Mouse (Mus musculus) intestine, embryonic 15.5 days (tissue): Measurements from ENCODE around the gene Atp7a. TPM values are rescaled to one million over a fixed set of nuclear protein-coding genes. Genes with fewer than 3 reads are reported as not detected.

Source experiments
- ATAC-seq: fragments of 200-750 bp; cut with Nextera tagmentation; 2 replicates; pipeline ENCODE4 v1.8.0; 2017; ENCODE audit warnings: moderate TSS enrichment, moderate library complexity
- H3K27ac ChIP-seq: fragments of 300-500 bp; sonication (generic); 2 replicates; pipeline ENCODE4 v1.5.1; 2015; ENCODE audit warnings: mild to moderate bottlenecking, inconsistent platforms
- H3K27me3 ChIP-seq: fragments of 300-500 bp; sonication (generic); replicated peaks from 2 replicates; pipeline ENCODE4 v1.6.1; 2015; ENCODE audit warnings: inconsistent platforms
- H3K36me3 ChIP-seq: fragments of 300-500 bp; sonication (generic); 2 replicates; pipeline ENCODE4 v1.6.1; 2015; ENCODE audit warnings: inconsistent platforms
- H3K4me1 ChIP-seq: fragments of 300-500 bp; sonication (generic); replicated peaks from 2 replicates; pipeline ENCODE4 v1.6.1; 2015; ENCODE audit warnings: inconsistent platforms
- H3K4me2 ChIP-seq: fragments of 300-500 bp; sonication (generic); replicated peaks from 2 replicates; pipeline ENCODE4 v1.6.1; 2015; ENCODE audit warnings: mild to moderate bottlenecking, inconsistent platforms
- H3K4me3 ChIP-seq: fragments of 300-500 bp; sonication (generic); replicated peaks from 2 replicates; pipeline ENCODE4 v1.5.1; 2015; ENCODE audit warnings: inconsistent platforms
- H3K9ac ChIP-seq: fragments of 300-500 bp; sonication (generic); 2 replicates; pipeline ENCODE4 v1.6.1; 2015; ENCODE audit warnings: inconsistent platforms
- H3K9me3 ChIP-seq: fragments of 300-500 bp; sonication (generic); 2 replicates; pipeline ENCODE4 v1.6.1; 2016; ENCODE audit warnings: inconsistent platforms
- WGBS: fragments of 180-500 bp; shearing (Covaris S2); methylation state at CpG from one replicate; pipeline ENCODE4 v1.1.7; 2015; 5-methylcytosine and 5-hydroxymethylcytosine counted together
- polyA plus RNA-seq: library from polyadenylated mRNA; unstranded; fragments of >200 nt; fragmentation: Nextera tagmentation; extraction: Ambion mirVana; gene quantifications from 2 replicates; pipeline ENCODE4 v1.2.1, GENCODE M21; 2015

The Atp7a gene
- polyA plus RNA-seq, 1 experiment from 2014 or later, result 21.2 TPM

DNA sequence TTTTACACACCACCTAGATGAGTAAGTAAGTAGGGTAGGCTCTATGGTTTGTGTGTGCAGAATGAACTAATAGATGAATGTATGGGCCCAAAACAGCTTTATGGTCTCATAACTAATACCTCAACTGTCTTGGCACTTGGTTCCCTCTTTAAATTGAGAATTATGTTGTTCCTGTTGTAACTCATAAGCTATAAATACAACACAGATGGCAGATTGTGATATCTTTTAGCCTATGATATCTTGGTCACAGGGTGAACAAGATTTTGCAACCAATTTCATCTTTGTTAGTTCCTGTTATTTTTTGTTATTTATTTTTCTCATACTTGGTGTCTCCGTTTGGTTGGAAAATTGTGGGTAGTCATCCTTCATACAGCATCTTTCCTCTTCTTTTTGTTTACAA lies 121.1 kb downstream of the Atp7a start:
- Histone ChIP-seq H3K4me1 (no peaks in the 10 kb centered on the region), H3K9me3 (no peaks in the 10 kb centered on the region), H3K36me3 (no peaks in the 10 kb centered on the region), H3K4me2 (no peak overlapping the region), H3K4me3 (no peak overlapping the region), H3K27ac (no peak overlapping the region), H3K27me3 (no peaks in the 10 kb centered on the region), H3K9ac (no peak overlapping the region)
- no peak for ATAC-seq
- 92% methylated on average over 1 of the region's 1 CpGs for WGBS

DNA sequence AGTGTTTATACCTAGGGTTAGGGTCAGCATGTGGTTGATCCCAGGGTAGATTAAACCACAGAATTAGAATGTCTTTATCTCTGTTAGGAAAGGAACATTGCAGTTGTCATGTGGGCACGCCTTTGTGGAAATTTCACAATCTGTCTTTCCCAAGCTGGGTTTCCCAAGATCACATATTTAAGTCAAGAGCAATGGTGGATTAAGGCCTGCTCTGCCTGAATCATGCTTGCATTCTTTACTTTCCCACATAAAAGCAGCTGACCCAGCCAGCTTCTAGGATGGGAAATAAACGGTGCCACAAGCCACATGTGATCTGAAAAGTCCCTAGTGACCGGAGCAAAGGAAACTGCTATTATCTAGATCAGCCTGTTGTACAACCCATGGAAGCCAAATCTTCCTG lies 122.4 kb downstream of the Atp7a start:
- H3K9ac ChIP-seq, result no peak overlapping the region
- WGBS, result 75% methylated on average over 3 of the region's 3 CpGs
- H3K9me3 ChIP-seq, result no peaks in the 10 kb centered on the region
- no peak for ATAC-seq
- no peak overlapping the region for H3K27ac ChIP-seq
- no peak overlapping the region for H3K4me3 ChIP-seq
- H3K4me1 ChIP-seq, result no peaks in the 10 kb centered on the region
- no peak overlapping the region for H3K4me2 ChIP-seq
- H3K27me3 ChIP-seq, result no peaks in the 10 kb centered on the region
- H3K36me3 ChIP-seq, result no peaks in the 10 kb centered on the region

- ATAC-seq, result no peak
- no peaks in the 10 kb centered on the region for H3K36me3 ChIP-seq
- no peaks in the 10 kb centered on the region for H3K9me3 ChIP-seq
- H3K27me3 ChIP-seq, result no peaks in the 10 kb centered on the region
- no peak overlapping the region for H3K27ac ChIP-seq
- no peak overlapping the region for H3K9ac ChIP-seq
- no peaks in the 10 kb centered on the region for H3K4me1 ChIP-seq
- no peak overlapping the region for H3K4me2 ChIP-seq
- no peak overlapping the region for H3K4me3 ChIP-seq
These were observed 127.1 kb downstream of the Atp7a start for GRCm38 (mm10) chrX:106154180-106154586.

GRCm38 (mm10) chrX:106155892-106156291 lies 128.8 kb downstream of the Atp7a start:
- Histone ChIP-seq H3K9ac (no peak overlapping the region), H3K27ac (no peak overlapping the region), H3K4me1 (no peaks in the 10 kb centered on the region), H3K36me3 (no peaks in the 10 kb centered on the region), H3K4me3 (no peak overlapping the region), H3K27me3 (no peaks in the 10 kb centered on the region), H3K9me3 (no peaks in the 10 kb centered on the region), H3K4me2 (no peak overlapping the region)
- ATAC-seq, result no peak
- 63% methylated on average over 4 of the region's 4 CpGs for WGBS

DNA sequence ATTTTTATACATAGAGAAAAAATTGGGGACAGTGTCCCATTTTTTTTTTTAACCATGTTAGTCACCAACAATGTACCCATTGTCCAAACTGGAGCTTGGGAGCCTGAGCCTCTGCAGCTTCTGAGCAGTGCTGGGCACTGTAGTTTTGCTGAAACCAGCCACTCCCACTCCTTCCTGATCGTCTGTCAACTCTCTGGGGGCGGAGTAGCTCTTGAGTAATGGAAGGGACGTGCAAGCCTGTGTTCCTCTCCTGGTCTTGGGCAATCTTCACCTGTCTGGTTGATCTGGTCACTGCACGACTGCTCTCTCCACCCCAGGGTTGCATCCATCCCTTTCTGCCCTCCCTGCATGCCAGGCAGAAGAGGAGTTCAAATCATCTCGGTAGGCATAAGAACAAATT lies 136.9 kb downstream of the Atp7a start:
- no peak overlapping the region for H3K9ac ChIP-seq
- no peak overlapping the region for H3K27ac ChIP-seq
- no peaks in the 10 kb centered on the region for H3K27me3 ChIP-seq
- no peaks in the 10 kb centered on the region for H3K4me1 ChIP-seq
- no peak overlapping the region for H3K4me3 ChIP-seq
- H3K36me3 ChIP-seq, result no peaks in the 10 kb centered on the region
- no peaks in the 10 kb centered on the region for H3K9me3 ChIP-seq
- ATAC-seq, result peak; percentile 89
- 46% methylated on average over 5 of the region's 5 CpGs for WGBS
- no peak overlapping the region for H3K4me2 ChIP-seq

DNA sequence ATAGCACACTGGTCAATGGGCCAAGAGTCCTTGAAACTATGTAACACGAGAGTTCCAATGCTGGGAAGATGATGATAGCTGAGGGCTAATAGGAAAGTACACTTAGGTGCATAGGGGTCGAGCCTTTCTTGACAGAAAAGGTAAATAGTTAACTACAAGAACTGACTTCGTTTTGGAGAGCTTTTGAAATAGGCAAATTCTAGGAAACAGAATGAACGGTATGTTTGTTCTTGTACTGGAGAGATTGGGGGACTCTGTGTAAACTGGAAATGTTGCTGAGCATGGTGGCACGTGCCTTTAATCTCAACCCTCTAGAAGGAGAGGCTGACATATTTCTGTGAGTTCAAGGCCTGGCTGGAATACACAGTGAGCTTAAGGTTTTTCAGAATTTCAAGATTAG lies 137.5 kb downstream of the Atp7a start:
- ATAC-seq, result no peak
- WGBS, result 55% methylated on average over 5 of the region's 5 CpGs
- no peaks in the 10 kb centered on the region for H3K27me3 ChIP-seq

DNA sequence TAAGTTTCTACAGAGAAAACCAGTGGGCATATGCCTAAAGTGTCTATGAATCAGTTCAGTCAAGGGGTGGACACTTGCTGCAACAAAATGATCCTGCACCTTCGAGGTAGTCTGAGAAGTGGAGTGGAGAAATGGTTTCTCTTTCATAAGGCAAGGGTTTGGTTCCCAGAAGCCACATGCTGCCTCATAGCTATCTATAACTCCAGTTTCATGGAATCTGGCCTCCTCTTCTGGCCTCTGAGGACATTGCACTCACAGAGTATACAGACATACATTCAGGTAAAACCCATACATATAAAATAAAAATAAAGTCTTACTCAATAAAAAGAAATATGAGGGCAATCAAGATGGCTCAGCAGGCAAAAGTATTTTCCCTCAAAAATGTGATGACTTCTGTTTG lies 138.0 kb downstream of the Atp7a start:
- Histone ChIP-seq H3K9me3 (no peaks in the 10 kb centered on the region), H3K4me3 (no peak overlapping the region), H3K9ac (no peak overlapping the region), H3K4me1 (no peaks in the 10 kb centered on the region), H3K4me2 (no peak overlapping the region), H3K27ac (no peak overlapping the region), H3K27me3 (no peaks in the 10 kb centered on the region), H3K36me3 (no peaks in the 10 kb centered on the region)
- ATAC-seq, result no peak
- 84% methylated on average over 1 of the region's 1 CpGs for WGBS

More for the DNA sequence above, 137.5 kb downstream of the Atp7a start:
- Histone ChIP-seq H3K4me1 (no peaks in the 10 kb centered on the region), H3K9ac (no peak overlapping the region), H3K36me3 (no peaks in the 10 kb centered on the region), H3K4me2 (no peak overlapping the region), H3K9me3 (no peaks in the 10 kb centered on the region), H3K27ac (no peak overlapping the region), H3K4me3 (no peak overlapping the region)

- peak; percentile 82 for ATAC-seq
- H3K9ac ChIP-seq, result no peak overlapping the region
These were observed 144.2 kb downstream of the Atp7a start for GRCm38 (mm10) chrX:106171106-106171852.

GRCm38 (mm10) chrX:106171853-106172154 lies 144.7 kb downstream of the Atp7a start:
- H3K9ac ChIP-seq, result no peak overlapping the region
- H3K9me3 ChIP-seq, result no peaks in the 10 kb centered on the region
- H3K4me2 ChIP-seq, result peak overlapping the region; percentile 46
- peak overlapping the region; percentile 22; the same call in 1 of the 2 replicates for H3K4me3 ChIP-seq
- H3K4me1 ChIP-seq, result no peaks in the 10 kb centered on the region
- H3K27me3 ChIP-seq, result no peaks in the 10 kb centered on the region
- 46% methylated on average over 5 of the region's 6 CpGs for WGBS
- ATAC-seq, result peak; percentile 75
- no peak overlapping the region for H3K27ac ChIP-seq
- H3K36me3 ChIP-seq, result no peaks in the 10 kb centered on the region

More at GRCm38 (mm10) chrX:106171106-106171852, 144.2 kb downstream of the Atp7a start:
- no peaks in the 10 kb centered on the region for H3K9me3 ChIP-seq
- H3K4me3 ChIP-seq, result peak overlapping the region; percentile 22; the same call in 1 of the 2 replicates
- 27% methylated on average over 18 of the region's 18 CpGs for WGBS
- H3K27ac ChIP-seq, result no peak overlapping the region
- peak overlapping the region; percentile 46 for H3K4me2 ChIP-seq
- no peaks in the 10 kb centered on the region for H3K36me3 ChIP-seq
- no peaks in the 10 kb centered on the region for H3K4me1 ChIP-seq
- no peaks in the 10 kb centered on the region for H3K27me3 ChIP-seq

Other genes with a start within 250 kb of the Atp7a start
- 125 and 146 TPM in 2 replicates for gene Atrx, start 97.9 kb upstream of the Atp7a start, polyA plus RNA-seq
- 78.8 and 81.5 TPM in 2 replicates for gene Magt1, start 15.4 kb upstream of the Atp7a start, polyA plus RNA-seq
- 527 and 534 TPM in 2 replicates for gene Cox7b, start 11.6 kb upstream of the Atp7a start, polyA plus RNA-seq
- 0.65 and 0.69 TPM in 2 replicates for gene Tlr13, start 115.9 kb downstream of the Atp7a start, polyA plus RNA-seq
- gene Pgk1, start 159.8 kb downstream of the Atp7a start, polyA plus RNA-seq, result 506 and 511 TPM in 2 replicates
- 8.8 TPM in 2 replicates for gene Taf9b, start 193.9 kb downstream of the Atp7a start, polyA plus RNA-seq
- not detected in 2 replicates for gene Fnd3c2, start 228.1 kb downstream of the Atp7a start, polyA plus RNA-seq